Mouse (Mus musculus) intestine, embryonic 15.5 days (tissue): Measurements from ENCODE around the gene Arhgef19. TPM values are rescaled to one million over a fixed set of nuclear protein-coding genes. Genes with fewer than 3 reads are reported as not detected.
A peak's percentile ranks its signal among the peaks of the same experiment; 100 is the strongest.

Source experiments
- ATAC-seq: fragments of 200-750 bp; cut with Nextera tagmentation; 2 replicates; pipeline ENCODE4 v1.8.0; 2017; ENCODE audit warnings: moderate TSS enrichment, moderate library complexity
- H3K27ac ChIP-seq: fragments of 300-500 bp; sonication (generic); 2 replicates; pipeline ENCODE4 v1.5.1; 2015; ENCODE audit warnings: mild to moderate bottlenecking, inconsistent platforms
- H3K27me3 ChIP-seq: fragments of 300-500 bp; sonication (generic); replicated peaks from 2 replicates; pipeline ENCODE4 v1.6.1; 2015; ENCODE audit warnings: inconsistent platforms
- H3K36me3 ChIP-seq: fragments of 300-500 bp; sonication (generic); 2 replicates; pipeline ENCODE4 v1.6.1; 2015; ENCODE audit warnings: inconsistent platforms
- H3K4me1 ChIP-seq: fragments of 300-500 bp; sonication (generic); replicated peaks from 2 replicates; pipeline ENCODE4 v1.6.1; 2015; ENCODE audit warnings: inconsistent platforms
- H3K4me2 ChIP-seq: fragments of 300-500 bp; sonication (generic); replicated peaks from 2 replicates; pipeline ENCODE4 v1.6.1; 2015; ENCODE audit warnings: mild to moderate bottlenecking, inconsistent platforms
- H3K4me3 ChIP-seq: fragments of 300-500 bp; sonication (generic); replicated peaks from 2 replicates; pipeline ENCODE4 v1.5.1; 2015; ENCODE audit warnings: inconsistent platforms
- H3K9ac ChIP-seq: fragments of 300-500 bp; sonication (generic); 2 replicates; pipeline ENCODE4 v1.6.1; 2015; ENCODE audit warnings: inconsistent platforms
- H3K9me3 ChIP-seq: fragments of 300-500 bp; sonication (generic); 2 replicates; pipeline ENCODE4 v1.6.1; 2016; ENCODE audit warnings: inconsistent platforms
- WGBS: fragments of 180-500 bp; shearing (Covaris S2); methylation state at CpG from one replicate; pipeline ENCODE4 v1.1.7; 2015; 5-methylcytosine and 5-hydroxymethylcytosine counted together
- polyA plus RNA-seq: library from polyadenylated mRNA; unstranded; fragments of >200 nt; fragmentation: Nextera tagmentation; extraction: Ambion mirVana; gene quantifications from 2 replicates; pipeline ENCODE4 v1.2.1, GENCODE M21; 2015

The Arhgef19 gene
- 16.3 and 17.8 TPM in 2 replicates for polyA plus RNA-seq

GRCm38 (mm10) chr4:141239388-141240125 lies at the start of gene Arhgef19:
Gene Arhgef19 (plus strand): TSS chr4:141239499.
- Histone ChIP-seq H3K27ac (peak within 1 kb of the TSS; percentile 77), H3K9me3 (no peaks in the 10 kb centered on the region), H3K4me1 (peaks cover 47% of the 10 kb centered on the region), H3K36me3 (no peaks in the 10 kb centered on the region), H3K27me3 (no peaks in the 10 kb centered on the region), H3K9ac (peak within 1 kb of the TSS; percentile 48), H3K4me3 (peak within 1 kb of the TSS; percentile 35), H3K4me2 (peak within 1 kb of the TSS; percentile 86)
- WGBS: 1% methylated on average over 31 of the region's 31 CpGs
- ATAC-seq: peak; percentile 92

GRCm38 (mm10) chr4:141191294-141191693 lies 48.0 kb upstream of the Arhgef19 start:
- 91% methylated on average over 7 of the region's 7 CpGs for WGBS
- H3K4me1 ChIP-seq: peaks cover 9% of the 10 kb centered on the region; the same call in 1 of the 2 replicates
- H3K36me3 ChIP-seq: peaks cover 15% of the 10 kb centered on the region
- H3K4me3 ChIP-seq: no peak overlapping the region
- H3K9ac ChIP-seq: no peak overlapping the region
- ATAC-seq: no peak
- H3K27me3 ChIP-seq: no peaks in the 10 kb centered on the region
- no peak overlapping the region for H3K4me2 ChIP-seq
- H3K9me3 ChIP-seq: no peaks in the 10 kb centered on the region
- no peak overlapping the region for H3K27ac ChIP-seq

- H3K36me3 ChIP-seq: peaks cover 36% of the 10 kb centered on the region
- no peak overlapping the region for H3K9ac ChIP-seq
- no peak overlapping the region for H3K4me3 ChIP-seq
- H3K4me1 ChIP-seq: 0 out of 2 replicates have a peak, but pooled peaks cover 5% of the 10 kb centered on the region
- H3K27ac ChIP-seq: no peak overlapping the region
- H3K9me3 ChIP-seq: no peaks in the 10 kb centered on the region
- ATAC-seq: no peak
- no peak overlapping the region for H3K4me2 ChIP-seq
- 92% methylated on average over 6 of the region's 6 CpGs for WGBS
- no peaks in the 10 kb centered on the region for H3K27me3 ChIP-seq
Measured at GRCm38 (mm10) chr4:141194553-141194952, 44.7 kb upstream of the Arhgef19 start.

GRCm38 (mm10) chr4:141196981-141197685 lies 42.2 kb upstream of the Arhgef19 start:
- Histone ChIP-seq H3K4me2 (no peak overlapping the region), H3K4me3 (no peak overlapping the region), H3K4me1 (0 out of 2 replicates have a peak, but pooled peaks cover 5% of the 10 kb centered on the region), H3K36me3 (peaks cover 47% of the 10 kb centered on the region), H3K27ac (peak overlapping the region; percentile 44; the same call in 1 of the 2 replicates), H3K9ac (no peak overlapping the region), H3K9me3 (no peaks in the 10 kb centered on the region), H3K27me3 (no peaks in the 10 kb centered on the region)
- WGBS: 90% methylated on average over 13 of the region's 13 CpGs
- ATAC-seq: peak; percentile 94

GRCm38 (mm10) chr4:141197686-141198035 lies 41.6 kb upstream of the Arhgef19 start:
- no peaks in the 10 kb centered on the region for H3K27me3 ChIP-seq
- ATAC-seq: no peak
- H3K27ac ChIP-seq: no peak overlapping the region
- WGBS: 98% methylated on average over 13 of the region's 13 CpGs
- no peak overlapping the region for H3K9ac ChIP-seq
- H3K36me3 ChIP-seq: peaks cover 47% of the 10 kb centered on the region
- no peaks in the 10 kb centered on the region for H3K9me3 ChIP-seq
- no peak overlapping the region for H3K4me3 ChIP-seq
- 0 out of 2 replicates have a peak, but pooled peaks cover 5% of the 10 kb centered on the region for H3K4me1 ChIP-seq
- H3K4me2 ChIP-seq: no peak overlapping the region

- Histone ChIP-seq H3K4me1 (0 out of 2 replicates have a peak, but pooled peaks cover 5% of the 10 kb centered on the region), H3K4me2 (no peak overlapping the region), H3K4me3 (no peak overlapping the region), H3K9me3 (no peaks in the 10 kb centered on the region), H3K27me3 (no peaks in the 10 kb centered on the region), H3K27ac (no peak overlapping the region), H3K9ac (no peak overlapping the region), H3K36me3 (peaks cover 36% of the 10 kb centered on the region)
- no peak for ATAC-seq
- WGBS: 67% methylated on average over 11 of the region's 11 CpGs
Measured at GRCm38 (mm10) chr4:141200906-141201305, 38.4 kb upstream of the Arhgef19 start.

- no peak overlapping the region for H3K4me3 ChIP-seq
- no peak for ATAC-seq
- no peak overlapping the region for H3K9ac ChIP-seq
- H3K27me3 ChIP-seq: no peaks in the 10 kb centered on the region
- H3K4me1 ChIP-seq: 0 out of 2 replicates have a peak, but pooled peaks cover under 1% of the 10 kb centered on the region
- H3K4me2 ChIP-seq: no peak overlapping the region
- 87% methylated on average over 6 of the region's 6 CpGs for WGBS
- H3K9me3 ChIP-seq: no peaks in the 10 kb centered on the region
- peaks cover 28% of the 10 kb centered on the region for H3K36me3 ChIP-seq
- no peak overlapping the region for H3K27ac ChIP-seq
Measured at GRCm38 (mm10) chr4:141202192-141202591, 37.1 kb upstream of the Arhgef19 start.

GRCm38 (mm10) chr4:141204580-141205061 lies 34.7 kb upstream of the Arhgef19 start:
- Histone ChIP-seq H3K4me2 (no peak overlapping the region), H3K4me3 (no peak overlapping the region), H3K4me1 (no peaks in the 10 kb centered on the region), H3K9ac (no peak overlapping the region), H3K27me3 (no peaks in the 10 kb centered on the region), H3K36me3 (peaks cover 14% of the 10 kb centered on the region), H3K9me3 (no peaks in the 10 kb centered on the region), H3K27ac (no peak overlapping the region)
- WGBS: 69% methylated on average over 4 of the region's 4 CpGs
- ATAC-seq: 0 out of 2 replicates have a peak, but pooled peaks have one; percentile 20

GRCm38 (mm10) chr4:141207081-141207480 lies 32.2 kb upstream of the Arhgef19 start:
- ATAC-seq: no peak
- no peak overlapping the region for H3K4me3 ChIP-seq
- no peaks in the 10 kb centered on the region for H3K4me1 ChIP-seq
- no peak overlapping the region for H3K27ac ChIP-seq
- 91% methylated on average over 5 of the region's 5 CpGs for WGBS
- H3K9ac ChIP-seq: no peak overlapping the region
- H3K27me3 ChIP-seq: no peaks in the 10 kb centered on the region
- no peaks in the 10 kb centered on the region for H3K36me3 ChIP-seq
- no peaks in the 10 kb centered on the region for H3K9me3 ChIP-seq
- no peak overlapping the region for H3K4me2 ChIP-seq

GRCm38 (mm10) chr4:141210524-141211219 lies 28.6 kb upstream of the Arhgef19 start:
- H3K9me3 ChIP-seq: no peaks in the 10 kb centered on the region
- 73% methylated on average over 14 of the region's 14 CpGs for WGBS
- no peak overlapping the region for H3K9ac ChIP-seq
- peak overlapping the region; percentile 45 for H3K4me2 ChIP-seq
- H3K27ac ChIP-seq: peak overlapping the region; percentile 18; the same call in 1 of the 2 replicates
- no peaks in the 10 kb centered on the region for H3K36me3 ChIP-seq
- H3K4me3 ChIP-seq: peak overlapping the region; percentile 31
- ATAC-seq: peak; percentile 37; the same call in 1 of the 2 replicates
- no peaks in the 10 kb centered on the region for H3K27me3 ChIP-seq
- peaks cover 7% of the 10 kb centered on the region for H3K4me1 ChIP-seq

- H3K36me3 ChIP-seq: no peaks in the 10 kb centered on the region
- no peaks in the 10 kb centered on the region for H3K27me3 ChIP-seq
- peaks cover 7% of the 10 kb centered on the region for H3K4me1 ChIP-seq
- H3K4me3 ChIP-seq: no peak overlapping the region
- ATAC-seq: no peak
- H3K9ac ChIP-seq: no peak overlapping the region
- WGBS: 92% methylated on average over 4 of the region's 4 CpGs
- H3K9me3 ChIP-seq: no peaks in the 10 kb centered on the region
- H3K27ac ChIP-seq: no peak overlapping the region
- H3K4me2 ChIP-seq: no peak overlapping the region
Measured at GRCm38 (mm10) chr4:141211646-141212045, 27.7 kb upstream of the Arhgef19 start.

- Histone ChIP-seq H3K9ac (no peak overlapping the region), H3K27ac (no peak overlapping the region), H3K36me3 (no peaks in the 10 kb centered on the region), H3K9me3 (no peaks in the 10 kb centered on the region), H3K4me1 (peaks cover 7% of the 10 kb centered on the region), H3K4me2 (no peak overlapping the region; the same call in 1 of the 2 replicates), H3K4me3 (no peak overlapping the region), H3K27me3 (no peaks in the 10 kb centered on the region)
- no peak for ATAC-seq
- WGBS: 74% methylated on average over 9 of the region's 9 CpGs
Measured at GRCm38 (mm10) chr4:141212892-141213291, 26.4 kb upstream of the Arhgef19 start.
